Mouse (Mus musculus): ENCODE results near the gene Loxl3. TPM values are rescaled to one million over a fixed set of nuclear protein-coding genes. Genes with fewer than 3 reads are reported as not detected.
A peak's percentile ranks its signal among the peaks of the same experiment; 100 is the strongest.

Loxl3 gene
- polyA plus RNA-seq, 1 experiment from 2014 or later: 1.2 TPM

DNA sequence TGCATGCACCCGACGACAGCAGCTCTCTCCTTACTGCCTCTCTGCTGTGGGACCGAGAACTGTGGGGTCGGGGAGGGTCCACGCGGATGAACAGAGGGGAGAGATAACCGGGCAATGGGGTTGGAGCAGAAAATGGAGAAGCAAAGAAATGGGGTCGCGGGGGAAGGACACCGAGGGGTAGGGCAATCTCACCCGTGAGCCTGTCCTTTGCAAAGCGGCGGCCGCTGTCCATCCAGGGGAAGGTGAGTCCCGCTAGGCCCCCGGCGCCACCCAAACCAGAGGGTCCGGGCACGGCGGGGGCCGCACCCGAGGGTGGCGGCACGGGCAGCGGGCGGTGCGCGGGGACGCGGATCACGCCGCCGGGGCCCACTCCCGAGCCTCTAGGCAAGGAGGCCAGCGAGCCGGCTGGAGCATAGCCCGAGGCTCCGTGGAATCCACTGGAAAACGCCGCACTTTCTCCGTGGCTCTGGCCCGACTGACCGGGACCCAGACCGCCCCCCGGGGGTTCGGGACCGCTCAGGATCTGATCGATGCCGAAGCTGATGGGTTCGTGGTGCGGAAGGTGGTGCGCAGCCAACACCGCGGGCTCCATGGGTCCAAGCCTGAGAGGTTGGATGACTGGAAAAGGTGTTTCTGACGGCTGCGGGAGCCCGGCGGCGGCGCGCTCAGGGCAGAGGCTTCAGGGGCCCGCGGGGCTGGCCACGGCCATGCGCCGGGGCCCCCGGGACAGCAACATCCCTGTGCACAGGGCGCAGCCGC, 35.7 kb downstream of the Loxl3 start:
- TF ChIP-seq EP300 (IDR thresholded peaks at IDR 0.05; ENCODE audit: low read depth) (no peak), CTCF (IDR thresholded peaks at IDR 0.05; ENCODE audit: low read depth) (no peak)
- Histone ChIP-seq H3K27me3 (ENCODE audit: insufficient read depth, low read length) (peaks cover 99% of the 10 kb centered on the region), H3K4me1 (ENCODE audit: insufficient read depth) (peaks cover 10% of the 10 kb centered on the region), H3K9ac (replicated peaks) (no peak overlapping the region), H3K36me3 (replicated peaks; ENCODE audit: insufficient read depth, low read length) (no peaks in the 10 kb centered on the region), H3K4me3 (ENCODE audit: low read depth, low read length) (peak overlapping the region; percentile 16; the same call in 1 of the 2 replicates), H3K27ac (ENCODE audit: low read depth) (no peak overlapping the region), H3K9me3 (ENCODE audit: low read length) (no peaks in the 10 kb centered on the region), H3K4me2 (ENCODE audit: low read depth, low read length) (0 out of 2 replicates have a peak overlapping the region, but pooled peaks have one; percentile 62)
- ATAC-seq (0 out of 2 replicates have a peak, but pooled peaks have one; percentile 8), DNase-seq (no peak)
- WGBS (ENCODE audit: insufficient replicate concordance): 2% methylated on average over 64 of the region's 69 CpGs

GRCm38 (mm10) chr6:83070247-83070310, 36.1 kb downstream of the Loxl3 start, which contains the start of gene Tlx2:
Tlx2 (minus strand) TSS chr6:83070293.
- peaks cover 10% of the 10 kb centered on the region for H3K4me1 ChIP-seq (ENCODE audit: insufficient read depth)
- 2% methylated on average over 8 of the region's 10 CpGs for WGBS (ENCODE audit: insufficient replicate concordance)
- no peaks in the 10 kb centered on the region for H3K36me3 ChIP-seq (replicated peaks; ENCODE audit: insufficient read depth, low read length)
- H3K4me2 ChIP-seq (ENCODE audit: low read depth, low read length): peak within 1 kb of the TSS; percentile 62; the same call in 1 of the 2 replicates
- TF ChIP-seq EP300 (IDR thresholded peaks at IDR 0.05; ENCODE audit: low read depth) (no peak), CTCF (IDR thresholded peaks at IDR 0.05; ENCODE audit: low read depth) (no peak)
- no peak within 1 kb of the TSS for H3K9ac ChIP-seq (replicated peaks)
- H3K27me3 ChIP-seq (ENCODE audit: insufficient read depth, low read length): peaks cover 96% of the 10 kb centered on the region
- DNase-seq (no peak), ATAC-seq (no peak)
- H3K27ac ChIP-seq (ENCODE audit: low read depth): no peak within 1 kb of the TSS
- H3K4me3 ChIP-seq (ENCODE audit: low read depth, low read length): peak within 1 kb of the TSS; percentile 26; the same call in 1 of the 2 replicates
- H3K9me3 ChIP-seq (ENCODE audit: low read length): no peaks in the 10 kb centered on the region

DNA sequence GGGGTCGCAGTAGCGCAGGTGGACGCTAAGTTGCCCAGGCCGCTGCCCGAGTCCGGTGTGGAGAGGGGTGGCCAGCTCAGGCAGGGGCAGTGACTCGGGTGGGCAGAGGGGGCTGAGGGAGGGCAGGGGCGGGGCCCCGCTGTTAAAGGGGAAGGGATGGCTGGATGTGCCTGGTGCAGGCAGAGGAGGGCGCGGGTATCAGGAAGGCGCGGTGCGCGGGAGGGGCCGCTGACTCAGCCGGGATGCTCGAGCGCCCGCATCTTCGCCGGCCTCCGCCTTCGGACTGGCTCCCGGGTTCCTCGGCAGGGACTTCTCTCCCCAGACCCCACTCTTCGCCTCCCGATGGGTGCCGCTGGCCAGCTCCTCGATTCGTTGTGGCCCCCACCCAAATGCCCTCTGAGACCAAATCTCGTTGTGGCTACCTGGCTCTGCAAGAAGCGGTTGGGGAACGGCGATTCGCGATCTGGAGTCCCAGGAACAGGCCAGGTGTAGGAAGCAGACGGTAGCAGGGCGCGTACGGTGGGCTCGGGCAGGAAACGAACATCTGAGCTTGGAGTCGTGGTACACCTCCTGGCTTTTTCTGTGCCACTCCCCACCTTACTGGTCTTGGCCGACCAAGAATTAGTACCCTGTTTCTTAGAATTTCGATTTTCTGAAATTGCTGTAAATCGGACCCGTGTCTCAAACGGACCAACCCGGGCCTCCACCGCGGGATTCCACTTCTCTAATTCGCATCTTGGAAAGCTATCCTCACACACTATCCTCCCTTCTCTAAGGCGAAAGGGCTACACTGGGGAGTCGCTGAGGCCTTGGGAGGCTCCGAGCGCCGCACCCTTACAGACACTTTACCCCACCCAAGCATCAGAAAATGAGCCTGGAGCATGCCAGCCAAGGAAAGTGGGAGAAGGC, 36.6 kb downstream of the Loxl3 start:
- 0 out of 2 replicates have a peak overlapping the region, but pooled peaks have one; percentile 5 for H3K4me2 ChIP-seq (ENCODE audit: low read depth, low read length)
- peaks cover 10% of the 10 kb centered on the region for H3K4me1 ChIP-seq (ENCODE audit: insufficient read depth)
- 2% methylated on average over 46 of the region's 58 CpGs for WGBS (ENCODE audit: insufficient replicate concordance)
- no peaks in the 10 kb centered on the region for H3K9me3 ChIP-seq (ENCODE audit: low read length)
- H3K4me3 ChIP-seq (ENCODE audit: low read depth, low read length): peak overlapping the region; percentile 16; the same call in 1 of the 2 replicates
- TF ChIP-seq CTCF (IDR thresholded peaks at IDR 0.05; ENCODE audit: low read depth) (no peak), EP300 (IDR thresholded peaks at IDR 0.05; ENCODE audit: low read depth) (no peak)
- 0 out of 2 replicates have a peak, but pooled peaks have one; percentile 14 for ATAC-seq
- no peaks in the 10 kb centered on the region for H3K36me3 ChIP-seq (replicated peaks; ENCODE audit: insufficient read depth, low read length)
- no peak for DNase-seq
- no peak overlapping the region for H3K9ac ChIP-seq (replicated peaks)
- H3K27me3 ChIP-seq (ENCODE audit: insufficient read depth, low read length): peaks cover 94% of the 10 kb centered on the region
- no peak overlapping the region for H3K27ac ChIP-seq (ENCODE audit: low read depth)

GRCm38 (mm10) chr6:83071220-83071619, 37.2 kb downstream of the Loxl3 start:
- Histone ChIP-seq H3K4me1 (ENCODE audit: insufficient read depth) (peaks cover 10% of the 10 kb centered on the region), H3K27me3 (ENCODE audit: insufficient read depth, low read length) (peaks cover 93% of the 10 kb centered on the region), H3K9ac (replicated peaks) (no peak overlapping the region), H3K36me3 (replicated peaks; ENCODE audit: insufficient read depth, low read length) (no peaks in the 10 kb centered on the region), H3K9me3 (ENCODE audit: low read length) (no peaks in the 10 kb centered on the region), H3K4me3 (ENCODE audit: low read depth, low read length) (no peak overlapping the region), H3K27ac (ENCODE audit: low read depth) (no peak overlapping the region), H3K4me2 (ENCODE audit: low read depth, low read length) (no peak overlapping the region)
- no peak for ATAC-seq
- DNase-seq: no peak
- 2% methylated on average over 21 of the region's 24 CpGs for WGBS (ENCODE audit: insufficient replicate concordance)
- TF ChIP-seq EP300 (IDR thresholded peaks at IDR 0.05; ENCODE audit: low read depth) (no peak), CTCF (IDR thresholded peaks at IDR 0.05; ENCODE audit: low read depth) (no peak)

GRCm38 (mm10) chr6:83074979-83075378, 41.0 kb downstream of the Loxl3 start:
- WGBS (ENCODE audit: insufficient replicate concordance): 19% methylated on average over 2 of the region's 2 CpGs
- no peak for DNase-seq
- peaks cover 17% of the 10 kb centered on the region for H3K4me1 ChIP-seq (ENCODE audit: insufficient read depth)
- H3K27me3 ChIP-seq (ENCODE audit: insufficient read depth, low read length): peaks cover 59% of the 10 kb centered on the region
- no peak overlapping the region for H3K9ac ChIP-seq (replicated peaks)
- TF ChIP-seq EP300 (IDR thresholded peaks at IDR 0.05; ENCODE audit: low read depth) (no peak), CTCF (IDR thresholded peaks at IDR 0.05; ENCODE audit: low read depth) (peak; percentile 51)
- H3K36me3 ChIP-seq (replicated peaks; ENCODE audit: insufficient read depth, low read length): no peaks in the 10 kb centered on the region; the same call in 1 of the 2 replicates
- no peak overlapping the region for H3K27ac ChIP-seq (ENCODE audit: low read depth)
- H3K4me3 ChIP-seq (ENCODE audit: low read depth, low read length): no peak overlapping the region
- ATAC-seq: no peak
- no peak overlapping the region for H3K4me2 ChIP-seq (ENCODE audit: low read depth, low read length)
- no peaks in the 10 kb centered on the region for H3K9me3 ChIP-seq (ENCODE audit: low read length)

- TF ChIP-seq CTCF (IDR thresholded peaks at IDR 0.05; ENCODE audit: low read depth): no peak
- DNase-seq: peak; percentile 55
- Histone ChIP-seq H3K27ac (ENCODE audit: low read depth) (peak within 1 kb of the TSS; percentile 82), H3K27me3 (ENCODE audit: insufficient read depth, low read length) (peaks cover 33% of the 10 kb centered on the region), H3K4me2 (ENCODE audit: low read depth, low read length) (peak within 1 kb of the TSS; percentile 99), H3K4me3 (ENCODE audit: low read depth, low read length) (peak within 1 kb of the TSS; percentile 91), H3K4me1 (ENCODE audit: insufficient read depth) (peaks cover 18% of the 10 kb centered on the region), H3K36me3 (replicated peaks; ENCODE audit: insufficient read depth, low read length) (peaks cover 2% of the 10 kb centered on the region; the same call in 1 of the 2 replicates), H3K9ac (replicated peaks) (peak within 1 kb of the TSS; percentile 84), H3K9me3 (ENCODE audit: low read length) (no peaks in the 10 kb centered on the region)
- peak; percentile 26 for ATAC-seq
- under 1% methylated on average over 54 of the region's 54 CpGs for WGBS (ENCODE audit: insufficient replicate concordance)
Observed at GRCm38 (mm10) chr6:83077630-83078323, 43.8 kb downstream of the Loxl3 start, which contains the start of gene Pcgf1. Pcgf1 (plus strand) TSS chr6:83077869.
